Mouse (Mus musculus): ENCODE data around the gene Gm5168. TPM values are rescaled to one million over a fixed set of nuclear protein-coding genes. Genes with fewer than 3 reads are reported as not detected.
"Not testable (repeated sequence)": the region's sequence is repeated elsewhere in the genome, so short reads cannot be mapped to it uniquely, and the experiment has no call there.

Gm5168 gene
- total RNA-seq (2014; rRNA removed) (not detected in 2 replicates), polyA plus RNA-seq (2015; fragmentation: Nextera tagmentation; extraction: Ambion mirVana) (not detected in 2 replicates)

- H3K9me3 ChIP-seq (ENCODE audit: low read length); H3K36me3 ChIP-seq (ENCODE audit: insufficient read depth, low read length); H3K9ac ChIP-seq (replicated peaks; ENCODE audit: low read length, poor library complexity, severe bottlenecking); H3K4me1 ChIP-seq (ENCODE audit: insufficient read depth, low read length); ATAC-seq (ENCODE audit: low FRiP score); DNase-seq (ENCODE audit: low spot score); H3K4me3 ChIP-seq (ENCODE audit: low read depth, low read length); H3K4me2 ChIP-seq (ENCODE audit: low read depth, low read length, poor library complexity, severe bottlenecking); H3K27me3 ChIP-seq (ENCODE audit: insufficient read depth, low read length); H3K27ac ChIP-seq (ENCODE audit: low read depth, low read length): not testable (repeated sequence)
- WGBS, result no CpG with 5 or more reads among the region's 3 CpGs
These were observed at the start of gene Gm5168 for GRCm38 (mm10) chrX:26050941-26051340. TSS of gene Gm5168 (minus strand) at chrX:26051041.

Other genes with a start within 250 kb of the Gm5168 start
- not detected in 2 replicates for gene Gm2012, start 180.3 kb upstream of the Gm5168 start, total RNA-seq (2014; rRNA removed)
- gene Gm2012, start 180.3 kb upstream of the Gm5168 start, polyA plus RNA-seq (2015; fragmentation: Nextera tagmentation; extraction: Ambion mirVana), result not detected in 2 replicates

Measured in midbrain, postnatal 0 days (tissue).